Mouse (Mus musculus) embryonic facial prominence, embryonic 11.5 days (tissue): Measurements from ENCODE around the gene Gm47985. TPM values are rescaled to one million over a fixed set of nuclear protein-coding genes. Genes with fewer than 3 reads are reported as not detected.
"Not testable (repeated sequence)": the region's sequence is repeated elsewhere in the genome, so short reads cannot be mapped to it uniquely, and the experiment has no call there.

ENCODE experiments used
- ATAC-seq: fragments of 200-750 bp; cut with Nextera tagmentation; replicated peaks from 2 replicates; pipeline ENCODE4 v1.8.0; 2017; ENCODE audit warnings: low read depth; ENCODE audit not compliant: insufficient number of reproducible peaks, low FRiP score, low TSS enrichment
- DNase-seq: peaks from one replicate; pipeline ENCODE4 v3.0.0-alpha.2; 2015; ENCODE audit warnings: low spot score
- H3K27ac ChIP-seq: fragments of 300-500 bp; sonication (generic); replicated peaks from 2 replicates; pipeline ENCODE4 v1.5.1; 2014; ENCODE audit warnings: mild to moderate bottlenecking, low read depth, low read length, control low read depth
- H3K27me3 ChIP-seq: fragments of 300-500 bp; sonication (generic); 2 replicates; pipeline ENCODE4 v1.6.1; 2014; ENCODE audit warnings: mild to moderate bottlenecking, low read length, moderate library complexity, mixed read lengths; ENCODE audit not compliant: control insufficient read depth, insufficient read depth
- H3K36me3 ChIP-seq: fragments of 300-500 bp; sonication (generic); replicated peaks from 2 replicates; pipeline ENCODE4 v1.6.1; 2014; ENCODE audit warnings: low read depth, mild to moderate bottlenecking, low read length, moderate library complexity, mixed read lengths; ENCODE audit not compliant: control insufficient read depth, insufficient read depth
- H3K4me1 ChIP-seq: fragments of 300-500 bp; sonication (generic); 2 replicates; pipeline ENCODE4 v1.6.1; 2014; ENCODE audit warnings: low read length, mixed read lengths; ENCODE audit not compliant: control insufficient read depth, insufficient read depth
- H3K4me2 ChIP-seq: fragments of 300-500 bp; sonication (generic); 2 replicates; pipeline ENCODE4 v1.6.1; 2014; ENCODE audit warnings: low read depth, mild to moderate bottlenecking, control low read depth, low read length, moderate library complexity
- H3K4me3 ChIP-seq: fragments of 300-500 bp; sonication (generic); 2 replicates; pipeline ENCODE4 v1.5.1; 2014; ENCODE audit warnings: low read depth, low read length, control low read depth
- H3K9ac ChIP-seq: fragments of 300-500 bp; sonication (generic); replicated peaks from 2 replicates; pipeline ENCODE4 v1.6.1; 2014; ENCODE audit warnings: mild to moderate bottlenecking, control low read depth, low read length
- H3K9me3 ChIP-seq: fragments of 300-500 bp; sonication (generic); replicated peaks from 2 replicates; pipeline ENCODE4 v1.6.1; 2016; ENCODE audit warnings: mild to moderate bottlenecking, low read length, inconsistent platforms, mixed read lengths; ENCODE audit not compliant: control insufficient read depth
- WGBS: fragments of 180-500 bp; shearing (Covaris S2); extraction: QIAGEN DNeasy Blood & Tissue Kit; methylation state at CpG from one replicate; pipeline ENCODE4 v1.1.7; 2014; 5-methylcytosine and 5-hydroxymethylcytosine counted together
- polyA plus RNA-seq: library from polyadenylated mRNA; unstranded; fragments of >200 nt; fragmentation: Nextera tagmentation; extraction: Ambion mirVana; gene quantifications from 2 replicates; pipeline ENCODE4 v1.2.1, GENCODE M21; 2014

Gene Gm47985
- polyA plus RNA-seq, 1 experiment from 2014 or later, result 0.66 TPM

- H3K27ac ChIP-seq, H3K36me3 ChIP-seq, H3K4me1 ChIP-seq, H3K9me3 ChIP-seq, H3K4me2 ChIP-seq, DNase-seq, ATAC-seq, H3K4me3 ChIP-seq, H3K27me3 ChIP-seq, H3K9ac ChIP-seq: not testable (repeated sequence)
- WGBS, result 80% methylated on average over 3 of the region's 3 CpGs
Observed at GRCm38 (mm10) chr1:151186186-151186585, 3.8 kb downstream of the Gm47985 start.

GRCm38 (mm10) chr1:151186879-151187424 is 4.6 kb downstream of the Gm47985 start:
- 88% methylated on average over 4 of the region's 4 CpGs for WGBS
- 0 out of 2 replicates have a peak, but pooled peaks have one; percentile 62 for ATAC-seq
- not testable (repeated sequence) for H3K27me3 ChIP-seq

GRCm38 (mm10) chr1:151188469-151188868 is 6.1 kb downstream of the Gm47985 start:
- ATAC-seq, result no peak
- Histone ChIP-seq H3K27ac (no peak overlapping the region), H3K27me3 (no peaks in the 10 kb centered on the region), H3K4me3 (no peak overlapping the region), H3K9me3 (no peaks in the 10 kb centered on the region), H3K4me1 (no peaks in the 10 kb centered on the region), H3K9ac (no peak overlapping the region), H3K36me3 (no peaks in the 10 kb centered on the region), H3K4me2 (no peak overlapping the region)
- no peak for DNase-seq
- WGBS, result 90% methylated on average over 4 of the region's 4 CpGs

More at GRCm38 (mm10) chr1:151186879-151187424, 4.6 kb downstream of the Gm47985 start:
- not testable (repeated sequence) for H3K9me3 ChIP-seq, H3K4me3 ChIP-seq, H3K27ac ChIP-seq, DNase-seq, H3K36me3 ChIP-seq, H3K4me1 ChIP-seq, H3K9ac ChIP-seq, H3K4me2 ChIP-seq

GRCm38 (mm10) chr1:151192075-151192474 is 9.7 kb downstream of the Gm47985 start, which contains the start of gene Gm8947:
TSS of gene Gm8947 (plus strand) at chr1:151192376.
- not testable (repeated sequence) for H3K36me3 ChIP-seq, H3K4me3 ChIP-seq, H3K27ac ChIP-seq, H3K27me3 ChIP-seq, DNase-seq, H3K4me1 ChIP-seq, H3K9ac ChIP-seq, ATAC-seq, H3K9me3 ChIP-seq, H3K4me2 ChIP-seq
- WGBS, result no CpG with 5 or more reads among the region's 7 CpGs

DNA sequence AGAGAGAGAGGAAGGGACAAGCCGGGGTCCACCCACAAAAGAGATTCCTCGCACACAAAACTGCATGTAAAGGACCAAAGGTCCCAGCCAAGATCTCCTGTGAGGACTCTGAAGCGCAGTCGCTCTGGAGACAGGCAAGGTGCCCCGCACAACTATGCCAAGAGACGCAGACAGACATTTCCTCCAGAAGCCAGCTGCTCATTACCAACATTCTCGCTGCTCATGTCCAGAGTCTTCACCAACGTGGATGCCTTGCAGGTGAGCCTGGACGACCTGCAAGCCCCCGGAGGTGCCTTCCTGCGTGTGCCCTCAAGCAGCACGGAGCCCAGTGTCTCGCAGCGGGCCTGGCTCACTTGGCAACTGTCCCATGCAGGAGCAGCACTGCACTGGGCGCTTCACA is 10.4 kb downstream of the Gm47985 start:
- H3K36me3 ChIP-seq, H3K27ac ChIP-seq, H3K27me3 ChIP-seq, ATAC-seq, H3K4me1 ChIP-seq, H3K4me3 ChIP-seq, DNase-seq, H3K9ac ChIP-seq, H3K9me3 ChIP-seq, H3K4me2 ChIP-seq: not testable (repeated sequence)
- 92% methylated on average over 12 of the region's 15 CpGs for WGBS

DNA sequence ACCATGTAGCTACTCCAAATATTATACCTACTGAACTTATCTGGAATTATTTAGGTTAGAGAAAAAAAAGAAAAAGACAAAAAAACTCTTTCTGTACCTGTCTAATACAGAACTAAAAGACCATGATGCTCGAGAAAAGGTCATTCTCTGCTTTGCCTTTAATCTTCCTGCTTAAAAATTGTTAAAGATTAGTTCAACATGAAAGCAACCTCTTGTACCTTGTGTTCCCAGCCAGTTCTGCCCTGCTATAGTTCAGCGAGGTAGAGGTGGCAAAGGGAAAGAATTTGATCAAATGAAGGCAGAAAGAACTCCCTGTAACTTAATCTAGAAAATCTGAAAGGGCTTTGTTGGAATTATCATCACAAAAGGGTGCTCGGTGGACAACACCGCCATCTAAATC is 13.6 kb downstream of the Gm47985 start:
- DNase-seq, H3K27ac ChIP-seq, H3K4me3 ChIP-seq, H3K9me3 ChIP-seq, H3K9ac ChIP-seq, H3K36me3 ChIP-seq, H3K4me2 ChIP-seq, H3K27me3 ChIP-seq, ATAC-seq, H3K4me1 ChIP-seq: not testable (repeated sequence)
- WGBS, result 75% methylated on average over 4 of the region's 4 CpGs

GRCm38 (mm10) chr1:151196690-151197089 is 14.4 kb downstream of the Gm47985 start:
- WGBS, result 84% methylated on average over 3 of the region's 3 CpGs
- not testable (repeated sequence) for DNase-seq, H3K9me3 ChIP-seq, H3K36me3 ChIP-seq, H3K27me3 ChIP-seq, H3K27ac ChIP-seq, H3K9ac ChIP-seq, H3K4me1 ChIP-seq, H3K4me2 ChIP-seq, ATAC-seq, H3K4me3 ChIP-seq

GRCm38 (mm10) chr1:151198120-151198519 is 15.8 kb downstream of the Gm47985 start, which contains the start of gene Gm47995:
TSS of gene Gm47995 (plus strand) at chr1:151198448.
- H3K36me3 ChIP-seq, H3K27me3 ChIP-seq, H3K4me2 ChIP-seq, H3K27ac ChIP-seq, H3K9me3 ChIP-seq, H3K4me1 ChIP-seq, ATAC-seq, H3K4me3 ChIP-seq, DNase-seq, H3K9ac ChIP-seq: not testable (repeated sequence)
- 62% methylated on average over 2 of the region's 4 CpGs for WGBS
